Mouse (Mus musculus) frontal cortex, postnatal 25 days (tissue): ENCODE measurements around the gene Palm2.
A peak's percentile ranks its signal among the peaks of the same experiment; 100 is the strongest.

Source experiments
- DNase-seq, 2 experiments: peaks; one replicate each; pipeline ENCODE4 v3.0.0; 2022; ENCODE audit warnings: low spot score in 2 of 2

Gene Palm2

DNA sequence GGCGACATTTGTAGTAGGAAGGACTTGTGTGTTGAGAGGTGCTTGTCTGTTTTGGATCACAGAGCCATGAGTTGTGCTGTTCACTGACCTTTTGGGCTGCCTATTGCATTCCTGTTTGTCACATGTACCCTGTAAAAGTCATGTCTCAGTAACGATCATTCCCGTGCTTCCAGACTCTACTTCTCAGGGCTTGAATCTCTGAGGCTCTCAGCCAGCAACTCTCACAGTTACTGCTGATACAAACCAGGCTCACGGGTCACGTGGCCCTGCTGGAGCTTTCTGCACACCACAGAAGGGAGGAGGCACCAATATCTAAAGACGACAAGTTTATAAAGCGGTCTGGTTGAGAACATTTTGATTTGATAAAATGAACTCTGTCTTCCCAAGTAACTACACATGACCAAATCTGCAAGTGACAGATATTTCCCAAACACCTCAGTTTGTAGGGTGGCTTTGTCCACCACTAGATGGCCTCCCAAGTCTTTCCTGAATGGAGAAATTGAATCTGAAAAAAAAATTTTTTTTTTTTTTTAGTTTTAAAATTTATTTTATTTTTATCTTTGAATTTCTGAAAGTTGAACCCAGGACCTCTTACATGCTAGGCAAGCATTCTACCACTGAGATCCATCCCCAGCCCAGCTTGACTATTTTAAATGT is 236.9 kb downstream of the Palm2 start:
- no peak for DNase-seq

DNA sequence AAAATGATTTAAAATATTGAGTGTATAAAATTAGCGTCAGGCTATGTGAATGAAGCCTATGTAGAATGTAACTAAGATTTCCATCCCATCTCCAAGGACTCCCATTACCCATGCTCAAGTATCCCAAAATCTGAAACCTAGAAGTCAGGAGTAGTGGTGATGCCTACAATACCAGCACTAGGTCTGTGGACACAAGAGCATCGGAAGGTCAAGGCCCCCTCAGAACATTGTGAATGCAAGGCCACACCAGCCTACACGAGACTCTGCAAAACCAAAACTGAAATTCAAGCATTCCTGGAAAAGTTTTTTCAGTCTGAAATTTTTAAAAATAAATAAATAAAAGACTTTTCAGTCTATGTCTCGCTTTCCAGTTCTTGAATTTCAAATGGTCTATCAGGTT is 238.5 kb downstream of the Palm2 start:
- no peak for DNase-seq

DNA sequence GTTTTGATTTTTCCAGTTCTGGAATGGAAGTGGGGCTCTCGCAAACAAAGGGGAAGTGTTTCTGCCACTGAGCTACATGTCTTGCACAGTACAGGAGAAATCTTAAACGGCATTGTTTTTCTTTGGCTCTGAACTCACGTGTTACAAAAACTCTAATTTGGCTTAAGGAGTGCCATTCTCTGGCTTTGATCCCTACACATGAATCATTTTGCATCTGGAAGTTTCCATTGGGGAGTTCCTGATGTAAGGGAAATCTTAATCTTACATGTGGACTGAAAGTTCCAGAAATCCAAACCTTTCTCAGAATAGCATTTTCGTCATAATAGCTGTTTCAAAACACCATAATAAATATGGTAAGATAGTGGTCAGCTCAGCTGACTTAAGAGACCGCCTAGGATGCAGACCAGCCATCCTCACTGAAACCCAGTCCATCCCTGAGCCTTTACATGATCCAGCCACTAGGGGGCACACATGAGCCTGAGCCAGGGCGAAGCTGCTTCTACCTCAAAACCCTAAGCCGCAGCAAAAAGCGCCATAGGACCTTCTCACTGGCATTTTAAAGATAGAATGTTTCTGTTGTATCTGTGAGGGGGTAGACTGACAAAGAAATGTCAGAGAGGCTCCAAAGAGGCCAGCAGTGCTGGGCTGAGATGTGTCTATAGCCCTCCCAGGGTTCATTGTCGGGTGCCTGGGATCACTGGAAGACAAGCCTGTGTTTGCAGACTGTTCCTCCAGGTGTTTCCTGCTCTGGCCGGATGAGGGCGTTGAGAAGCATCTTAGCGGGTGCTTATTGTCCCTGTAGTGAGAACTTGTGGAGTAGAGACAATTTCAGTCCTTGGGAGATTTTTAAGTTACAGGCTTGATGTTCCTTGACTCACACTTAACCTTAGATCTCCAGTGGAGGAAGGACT is 239.2 kb downstream of the Palm2 start:
- peak; percentile 82 to 85 for DNase-seq

DNA sequence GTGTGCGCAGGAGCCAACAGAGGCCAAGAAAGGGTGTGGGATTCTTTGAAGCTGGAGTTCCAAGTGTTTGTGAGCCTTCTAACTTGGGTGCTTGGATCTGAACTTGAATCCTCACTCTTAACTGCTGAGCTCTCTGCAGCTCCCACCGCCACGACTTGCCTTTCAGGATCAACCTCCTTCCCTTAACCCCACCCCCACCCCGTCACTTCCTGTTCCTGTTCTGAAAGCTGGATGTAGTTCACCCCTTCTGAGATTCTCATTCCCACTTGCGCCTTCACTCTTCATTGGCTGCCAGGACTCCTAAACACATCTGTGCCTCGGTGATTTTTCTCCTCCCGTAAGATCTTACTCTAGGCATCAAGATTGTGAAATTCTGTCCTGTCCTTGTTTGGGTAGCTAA is 240.3 kb downstream of the Palm2 start:
- no peak for DNase-seq

DNA sequence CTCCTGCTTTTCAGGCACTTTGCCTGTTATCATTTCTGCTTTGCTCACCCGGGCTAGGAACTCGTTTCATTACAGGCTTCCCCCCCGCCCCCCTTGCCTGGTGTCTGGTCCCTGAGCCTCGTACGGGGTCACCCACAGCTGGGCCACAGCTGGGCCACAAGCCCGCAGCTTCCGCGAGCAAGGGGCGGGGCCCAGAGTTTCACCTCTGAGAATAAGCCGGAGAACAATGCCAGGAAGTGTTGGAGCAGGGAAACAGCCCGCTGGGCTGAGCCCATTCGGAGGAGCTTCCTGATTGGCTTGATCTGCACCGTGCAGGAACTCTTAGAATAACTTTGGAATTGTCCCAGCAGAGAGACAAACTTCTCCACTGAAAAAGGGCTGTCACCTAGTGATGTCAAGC is 241.3 kb downstream of the Palm2 start:
- no peak for DNase-seq

DNA sequence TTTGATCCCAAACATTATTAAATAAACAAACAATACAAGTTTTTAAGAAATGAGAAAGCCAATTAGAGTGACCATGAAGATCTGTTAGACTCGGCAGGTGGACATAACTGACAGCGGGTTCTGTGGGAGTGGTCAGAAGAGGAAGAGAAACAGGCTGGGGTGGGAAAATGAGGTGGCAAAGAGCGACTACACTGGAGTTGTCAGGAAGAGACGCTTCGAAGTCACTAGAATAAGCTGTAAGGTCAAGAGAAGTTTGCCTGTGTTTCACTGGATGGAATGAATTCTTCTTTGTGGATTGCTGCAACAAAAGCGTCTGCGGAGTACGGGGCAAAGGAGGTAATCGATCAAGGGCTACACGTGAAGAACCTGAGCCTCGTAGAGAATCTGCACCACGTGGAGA is 243.9 kb downstream of the Palm2 start:
- DNase-seq, result no peak

DNA sequence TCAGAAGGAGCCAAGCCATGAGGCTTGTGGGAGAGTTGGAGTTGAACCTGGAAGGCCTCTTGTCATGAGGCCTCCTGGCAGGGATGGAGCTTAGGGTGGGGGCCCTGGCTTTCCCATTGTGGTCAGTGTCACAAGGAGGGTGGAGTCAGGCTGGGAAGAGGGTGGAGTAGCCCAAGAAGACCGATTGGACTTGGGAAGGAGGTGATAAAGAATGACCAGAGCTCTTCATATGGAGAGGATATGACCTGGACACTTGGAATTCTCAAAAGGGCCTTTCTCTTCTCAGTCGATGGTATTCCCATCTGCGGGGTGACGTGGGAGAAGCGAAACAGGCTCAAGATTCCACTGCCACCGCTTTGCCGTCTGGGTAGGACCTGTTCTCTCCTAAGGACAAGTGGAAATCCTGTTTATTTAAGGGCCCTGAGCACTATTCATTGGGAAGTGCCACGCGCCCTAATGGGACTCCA is 245.0 kb downstream of the Palm2 start:
- DNase-seq, result no peak

DNA sequence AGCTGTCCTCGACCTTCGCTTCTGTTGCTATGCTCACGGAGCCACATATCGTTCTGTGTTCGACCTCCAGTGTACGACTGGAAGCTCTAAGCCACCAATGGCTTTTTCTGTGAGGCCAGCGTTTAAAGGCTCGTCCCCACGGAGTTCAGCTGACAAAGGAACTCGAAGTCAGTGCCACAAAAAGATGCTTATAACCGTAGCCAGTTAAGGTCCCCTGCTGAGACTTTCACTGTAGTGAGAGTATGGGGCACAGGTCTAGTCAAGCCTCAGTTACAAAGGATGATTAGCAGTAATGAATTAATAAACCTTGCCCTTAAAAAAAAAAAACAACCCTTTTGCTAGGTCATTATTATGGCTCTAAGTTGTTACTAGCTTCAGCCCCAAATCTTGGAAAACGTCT is 246.1 kb downstream of the Palm2 start:
- no peak for DNase-seq

DNA sequence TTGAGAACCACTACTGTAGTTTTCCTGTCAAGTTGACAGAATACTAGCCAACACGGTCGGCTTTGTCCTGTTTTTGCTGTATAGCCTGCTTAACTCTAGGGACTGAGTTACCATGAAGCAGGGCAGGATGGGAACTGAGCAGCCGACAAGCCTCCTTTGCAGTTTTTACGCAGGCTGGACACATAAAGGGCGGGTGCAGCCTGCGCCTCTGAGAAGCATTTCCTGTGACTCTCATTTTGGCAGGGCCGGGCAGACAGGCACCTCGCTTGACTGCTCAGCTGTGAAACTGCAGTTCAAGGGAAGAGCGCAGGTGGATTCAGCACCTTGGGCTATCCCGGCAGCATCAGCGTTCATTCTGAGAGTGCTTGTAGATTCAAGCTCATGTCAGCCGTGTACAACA is 247.5 kb downstream of the Palm2 start:
- no peak for DNase-seq

DNA sequence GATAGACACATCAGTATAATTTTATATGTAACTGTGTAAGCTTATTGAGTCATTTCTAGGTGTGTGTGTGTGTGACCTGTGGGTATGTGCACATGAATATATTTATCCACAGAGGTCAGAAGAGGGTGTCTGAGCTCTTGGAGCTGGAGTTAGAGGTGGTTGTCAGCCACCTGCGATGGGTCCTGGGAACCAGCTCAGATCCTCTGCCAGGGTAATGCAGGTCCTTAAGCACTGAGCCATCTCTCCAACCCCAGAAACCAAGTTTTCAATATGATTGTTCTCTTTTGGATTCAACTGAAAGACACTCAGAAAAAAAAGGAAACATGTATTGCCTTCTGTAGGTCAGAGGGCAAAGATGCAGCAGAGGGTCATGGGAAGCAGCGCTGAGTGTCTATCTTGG is 248.3 kb downstream of the Palm2 start:
- no peak for DNase-seq

DNA sequence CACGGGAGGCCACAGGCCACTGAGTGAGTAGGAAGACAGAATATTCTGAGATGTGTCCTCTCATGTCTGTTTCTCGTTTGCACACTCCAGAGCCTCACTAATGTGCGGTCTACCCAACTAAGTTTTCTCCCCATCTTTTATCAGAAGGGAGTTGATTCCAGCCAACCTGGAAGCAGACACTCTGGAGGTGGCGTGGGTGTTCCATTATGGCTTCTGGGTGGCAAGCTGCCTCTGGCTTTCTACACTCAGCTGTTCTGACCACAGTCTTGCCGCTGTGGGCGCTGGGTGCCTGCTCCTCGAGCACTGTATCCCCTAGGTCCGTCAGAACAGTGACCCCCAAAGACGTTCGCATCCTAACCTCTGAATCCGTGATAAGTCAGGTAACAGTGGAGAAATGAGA is 248.9 kb downstream of the Palm2 start:
- no peak for DNase-seq

DNA sequence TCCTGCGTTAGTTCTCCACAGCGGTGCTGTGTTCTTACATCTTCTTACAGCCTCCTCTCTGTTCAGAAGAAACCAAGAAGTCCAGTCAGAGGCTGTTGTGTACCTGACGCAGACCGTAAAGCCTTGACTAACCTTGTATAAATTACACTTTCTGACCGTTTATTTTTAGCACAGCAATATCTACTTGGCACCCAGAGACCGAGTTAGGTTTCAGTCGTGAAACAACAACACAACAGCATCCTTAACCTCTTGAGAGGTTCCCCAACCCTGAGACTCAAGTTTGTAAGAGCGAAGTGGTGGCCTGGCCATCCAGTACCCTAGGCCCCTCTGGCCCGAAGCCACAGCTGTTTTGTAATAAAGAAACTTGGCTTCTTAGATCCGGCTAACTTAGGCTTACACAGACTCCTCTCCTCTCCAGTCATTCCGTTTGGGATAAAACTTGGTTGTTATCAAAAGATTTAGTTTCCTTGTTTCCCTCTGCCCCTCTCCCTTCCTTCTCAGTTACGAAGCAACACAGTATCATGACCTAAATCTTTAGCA is 250.7 kb downstream of the Palm2 start:
- no peak for DNase-seq

DNA sequence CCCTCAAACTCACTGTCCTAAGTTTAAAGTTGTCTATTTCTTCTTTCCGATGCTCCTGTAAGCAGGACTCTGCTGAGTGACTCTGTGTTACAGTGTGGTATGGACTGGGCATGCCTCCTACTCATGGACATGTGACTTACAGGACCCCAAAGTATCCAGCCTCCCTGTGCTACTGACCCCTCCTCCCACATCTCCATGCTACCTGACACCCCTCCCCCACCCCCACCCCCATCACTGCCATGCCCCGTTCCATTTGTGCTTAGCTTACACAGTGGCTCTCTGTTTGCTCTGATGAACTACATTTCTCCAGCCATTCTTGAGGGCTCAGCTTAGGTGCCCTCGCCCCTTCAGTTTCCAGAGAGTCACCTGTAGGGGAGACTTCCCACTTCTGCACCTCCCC is 252.7 kb downstream of the Palm2 start:
- DNase-seq, result no peak

DNA sequence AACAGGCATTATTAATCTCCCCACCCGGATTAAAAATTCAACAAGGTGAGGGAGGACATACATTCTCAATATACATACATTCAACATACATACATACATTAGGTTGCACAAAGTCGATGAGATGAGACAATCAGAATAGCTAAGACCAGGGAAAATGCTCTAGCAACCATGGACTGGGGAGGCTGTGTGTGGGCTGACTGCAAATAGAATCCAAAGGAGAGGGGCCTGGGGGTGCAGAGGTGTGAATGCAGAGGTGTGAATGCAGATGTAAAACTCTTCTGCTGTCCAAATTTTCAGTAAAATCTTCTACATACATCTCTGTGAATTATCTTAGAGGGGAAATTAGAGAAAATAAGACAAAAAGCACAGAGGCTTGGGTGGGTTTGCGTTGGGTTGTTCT is 253.5 kb downstream of the Palm2 start:
- no peak for DNase-seq

DNA sequence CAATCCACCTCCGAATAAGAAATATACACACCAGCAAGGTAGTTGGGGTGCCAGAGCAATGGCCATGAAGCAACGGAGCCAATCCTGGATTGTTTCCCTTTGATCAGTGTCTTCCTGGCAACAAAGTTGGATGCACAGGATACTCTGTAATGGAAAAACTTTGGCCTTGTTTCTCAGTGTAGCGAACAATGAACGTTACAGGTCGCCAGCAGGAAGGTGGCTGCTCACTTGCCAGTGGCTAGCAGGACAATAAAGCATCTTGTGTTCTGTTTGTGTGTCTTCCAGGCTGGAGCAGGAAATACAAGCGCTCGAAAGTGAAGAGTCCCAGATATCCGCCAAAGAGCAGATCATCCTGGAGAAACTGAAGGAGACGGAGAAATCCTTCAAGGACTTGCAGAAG is 254.1 kb downstream of the Palm2 start:
- no peak for DNase-seq

DNA sequence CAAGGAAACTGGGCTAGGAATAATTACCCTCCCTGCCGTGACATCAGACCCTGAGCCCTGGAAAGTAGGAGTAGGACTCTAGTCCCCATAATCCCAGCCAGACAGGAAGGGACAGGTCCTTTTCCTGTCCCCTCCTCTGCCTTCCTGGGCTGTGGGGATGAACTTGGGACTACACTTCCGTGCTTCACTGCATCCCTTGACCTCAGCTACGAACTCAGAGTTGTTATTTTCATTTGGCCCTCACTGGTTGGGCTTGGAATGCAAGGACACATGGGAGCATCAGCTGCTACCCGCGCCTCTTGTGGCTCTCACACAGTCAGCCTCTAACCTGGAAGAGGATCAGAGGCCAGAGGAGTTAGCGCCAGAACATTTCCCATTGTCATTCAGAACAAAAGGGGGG is 256.0 kb downstream of the Palm2 start:
- DNase-seq, result no peak

DNA sequence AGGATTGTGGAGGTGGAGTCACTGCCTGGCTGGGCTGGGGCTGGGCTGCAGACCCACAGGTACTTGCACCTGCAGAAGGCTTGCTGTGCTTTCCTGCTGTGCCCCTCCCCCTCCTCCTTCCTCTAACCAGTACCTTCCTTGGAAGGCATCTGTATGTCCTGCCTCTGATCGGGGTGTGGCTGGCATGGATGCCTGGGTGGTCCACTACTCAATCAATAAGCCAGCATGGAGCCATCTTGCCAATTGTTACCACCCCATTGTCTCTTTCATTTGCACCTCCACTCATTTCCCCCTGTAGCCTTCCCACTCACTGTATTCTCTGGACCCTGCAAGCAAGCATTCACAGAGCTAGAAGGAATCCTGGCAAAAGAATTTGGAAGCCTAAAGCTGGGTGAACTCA is 256.8 kb downstream of the Palm2 start:
- no peak for DNase-seq

DNA sequence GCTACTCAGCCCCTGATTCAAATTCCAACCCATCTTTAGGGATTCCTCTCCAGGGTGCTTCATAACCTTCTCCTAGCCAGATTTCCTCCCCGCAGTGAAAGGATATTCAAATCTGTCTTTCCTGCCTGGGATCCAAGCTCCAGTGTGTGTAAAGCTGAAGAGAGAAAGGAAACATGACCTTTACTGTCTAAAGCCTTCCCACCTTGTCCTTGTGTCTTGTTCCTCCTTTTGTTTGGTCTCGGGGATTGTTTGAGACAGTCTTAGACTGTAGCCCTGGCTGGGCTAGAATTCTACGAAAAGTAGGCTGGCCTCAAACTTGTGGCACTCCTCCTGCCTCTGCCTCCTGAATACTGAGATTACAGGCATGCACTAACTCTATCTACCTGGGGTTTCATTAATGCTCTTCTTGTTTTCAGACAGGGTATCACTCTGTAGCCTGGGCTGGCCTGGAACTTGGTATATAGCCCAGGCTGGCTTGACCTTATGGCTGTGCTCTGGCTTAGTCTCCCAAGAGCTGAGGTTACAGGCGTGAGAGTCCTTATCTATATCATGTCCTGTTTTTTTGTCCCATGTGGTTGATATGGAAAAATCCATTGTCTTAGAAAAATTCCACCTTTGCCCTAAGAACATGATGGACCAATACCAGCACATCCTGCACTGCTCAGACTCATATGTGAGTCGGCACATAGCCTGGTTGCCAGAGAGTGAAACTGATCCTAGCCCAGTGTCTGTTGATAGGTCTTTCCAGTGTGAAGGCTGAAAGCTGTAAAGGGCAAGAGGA is 260.5 kb downstream of the Palm2 start:
- DNase-seq, result no peak

DNA sequence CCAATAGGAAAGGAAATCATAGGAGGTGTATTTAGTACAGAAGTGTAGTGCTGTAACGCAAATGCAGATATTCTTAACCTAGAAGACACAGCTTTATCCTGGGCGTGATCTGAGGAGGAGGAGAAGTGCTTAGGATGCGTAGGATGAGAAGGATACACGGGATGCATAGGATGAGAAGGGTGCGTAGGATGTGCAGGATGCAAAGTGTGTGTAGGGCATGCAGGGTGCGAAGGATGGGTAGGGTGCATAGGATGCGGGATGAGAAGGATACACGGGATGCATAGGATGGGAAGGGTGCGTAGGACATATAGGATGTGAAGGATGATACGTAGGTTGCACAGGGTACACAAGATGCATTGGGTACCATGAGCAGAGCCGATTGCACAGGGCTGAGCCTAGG is 262.9 kb downstream of the Palm2 start:
- DNase-seq, result no peak

DNA sequence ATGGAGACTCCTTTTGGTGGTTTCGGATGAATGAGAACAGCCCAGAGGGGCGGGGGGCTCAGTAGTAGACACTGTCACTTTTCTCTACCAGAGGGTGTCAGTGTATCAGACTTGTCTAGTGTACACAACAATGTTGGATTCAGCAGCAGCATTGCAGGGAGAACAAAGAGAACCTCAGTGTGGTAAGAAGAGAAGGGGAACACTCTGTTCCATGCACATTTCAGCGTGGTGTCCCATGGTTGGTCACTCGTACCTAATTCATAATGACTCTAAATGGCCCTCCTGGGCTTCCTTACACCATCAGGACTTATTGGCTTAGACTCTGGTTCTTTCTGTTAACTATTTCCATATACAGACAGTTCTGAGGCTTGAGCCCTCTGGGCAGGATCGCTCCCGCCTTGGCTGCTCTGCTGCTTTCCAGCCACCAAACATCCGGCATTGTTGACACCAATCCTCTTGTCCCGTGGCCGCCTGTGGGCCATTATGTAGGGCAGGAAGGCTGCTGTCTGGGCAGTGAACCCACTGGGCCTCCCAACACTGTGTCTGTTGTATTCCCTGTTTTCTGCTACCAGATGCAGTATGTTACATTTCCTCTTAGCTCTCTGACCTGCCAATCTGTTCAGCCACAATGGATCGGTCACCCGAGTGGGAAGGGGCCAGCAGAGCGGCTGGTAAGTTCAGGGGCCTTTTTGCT is 264.0 kb downstream of the Palm2 start:
- no peak for DNase-seq

DNA sequence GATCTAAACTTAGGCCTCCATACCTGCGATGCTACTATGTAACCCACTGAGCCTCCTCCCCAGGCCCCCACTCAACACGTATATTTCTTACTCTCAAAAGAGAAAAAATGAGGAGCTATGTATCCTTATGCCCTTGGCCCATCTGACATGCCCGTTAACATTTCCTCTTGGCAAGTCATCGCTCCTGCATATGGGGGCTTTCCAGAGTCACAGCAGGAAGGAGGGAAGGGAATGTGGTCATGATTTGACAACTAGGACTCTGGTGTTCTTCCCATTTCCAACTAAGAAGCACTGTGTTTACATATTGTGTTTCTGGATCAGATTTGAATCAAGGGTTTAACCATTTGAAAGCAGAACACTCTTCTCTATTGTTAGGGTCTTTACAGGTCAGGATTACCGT is 267.5 kb downstream of the Palm2 start:
- no peak for DNase-seq
